Mouse (Mus musculus) stomach, embryonic 15.5 days (tissue): ENCODE data around the gene Cilp2. TPM values are rescaled to one million over a fixed set of nuclear protein-coding genes. Genes with fewer than 3 reads are reported as not detected.

Source experiments
- ATAC-seq: fragments of 200-750 bp; cut with Nextera tagmentation; 2 replicates; pipeline ENCODE4 v1.8.0; 2017; ENCODE audit warnings: low read depth, moderate number of reproducible peaks, moderate TSS enrichment; ENCODE audit not compliant: insufficient read depth, low FRiP score
- H3K27ac ChIP-seq: fragments of 300-500 bp; sonication (generic); 2 replicates; pipeline ENCODE4 v1.5.1; 2015; ENCODE audit warnings: mild to moderate bottlenecking, inconsistent platforms
- H3K27me3 ChIP-seq: fragments of 300-500 bp; sonication (generic); replicated peaks from 2 replicates; pipeline ENCODE4 v1.6.1; 2015; ENCODE audit warnings: inconsistent platforms
- H3K36me3 ChIP-seq: fragments of 300-500 bp; sonication (generic); 2 replicates; pipeline ENCODE4 v1.6.1; 2015; ENCODE audit warnings: inconsistent platforms
- H3K4me1 ChIP-seq: fragments of 300-500 bp; sonication (generic); 2 replicates; pipeline ENCODE4 v1.6.1; 2015; ENCODE audit warnings: inconsistent platforms
- H3K4me2 ChIP-seq: fragments of 300-500 bp; sonication (generic); 2 replicates; pipeline ENCODE4 v1.6.1; 2015; ENCODE audit warnings: mild to moderate bottlenecking, inconsistent platforms
- H3K4me3 ChIP-seq: fragments of 300-500 bp; sonication (generic); replicated peaks from 2 replicates; pipeline ENCODE4 v1.5.1; 2015; ENCODE audit warnings: inconsistent platforms
- H3K9ac ChIP-seq: fragments of 300-500 bp; sonication (generic); 2 replicates; pipeline ENCODE4 v1.6.1; 2015; ENCODE audit warnings: inconsistent platforms
- H3K9me3 ChIP-seq: fragments of 300-500 bp; sonication (generic); 2 replicates; pipeline ENCODE4 v1.6.1; 2016; ENCODE audit warnings: inconsistent platforms
- WGBS: fragments of 180-500 bp; shearing (Covaris S2); methylation state at CpG from one replicate; pipeline ENCODE4 v1.1.7; 2015; 5-methylcytosine and 5-hydroxymethylcytosine counted together
- polyA plus RNA-seq: library from polyadenylated mRNA; unstranded; fragments of >200 nt; fragmentation: Nextera tagmentation; extraction: Ambion mirVana; gene quantifications from 2 replicates; pipeline ENCODE4 v1.2.1, GENCODE M21; 2015

Gene Cilp2
- polyA plus RNA-seq, 1 experiment from 2014 or later = 0.83 TPM

GRCm38 (mm10) chr8:69864180-69864579 lies 23.3 kb downstream of the Cilp2 start:
- Histone ChIP-seq H3K9ac (no peak overlapping the region), H3K4me1 (no peaks in the 10 kb centered on the region), H3K27me3 (no peaks in the 10 kb centered on the region), H3K9me3 (no peaks in the 10 kb centered on the region), H3K4me2 (no peak overlapping the region), H3K27ac (no peak overlapping the region), H3K4me3 (no peak overlapping the region), H3K36me3 (no peaks in the 10 kb centered on the region)
- 70% methylated on average over 5 of the region's 5 CpGs for WGBS
- no peak for ATAC-seq

GRCm38 (mm10) chr8:69863387-69864020 lies 24.0 kb downstream of the Cilp2 start:
- Histone ChIP-seq H3K9me3 (no peaks in the 10 kb centered on the region), H3K4me1 (no peaks in the 10 kb centered on the region), H3K4me2 (no peak overlapping the region), H3K9ac (no peak overlapping the region), H3K27ac (no peak overlapping the region), H3K27me3 (no peaks in the 10 kb centered on the region), H3K36me3 (no peaks in the 10 kb centered on the region), H3K4me3 (no peak overlapping the region)
- ATAC-seq = no peak; the same call in 1 of the 2 replicates
- 70% methylated on average over 5 of the region's 5 CpGs for WGBS

GRCm38 (mm10) chr8:69861251-69861650 lies 26.2 kb downstream of the Cilp2 start:
- Histone ChIP-seq H3K36me3 (no peaks in the 10 kb centered on the region), H3K4me1 (no peaks in the 10 kb centered on the region), H3K4me2 (no peak overlapping the region), H3K27me3 (no peaks in the 10 kb centered on the region), H3K9me3 (no peaks in the 10 kb centered on the region), H3K4me3 (no peak overlapping the region), H3K27ac (no peak overlapping the region), H3K9ac (no peak overlapping the region)
- 53% methylated on average over 2 of the region's 2 CpGs for WGBS
- ATAC-seq = no peak

- no peaks in the 10 kb centered on the region for H3K4me1 ChIP-seq
- H3K36me3 ChIP-seq = no peaks in the 10 kb centered on the region
- no peak overlapping the region for H3K4me3 ChIP-seq
- no peak overlapping the region for H3K27ac ChIP-seq
- H3K4me2 ChIP-seq = no peak overlapping the region
- no peaks in the 10 kb centered on the region for H3K9me3 ChIP-seq
- no peak for ATAC-seq
- 60% methylated on average over 4 of the region's 4 CpGs for WGBS
- no peak overlapping the region for H3K9ac ChIP-seq
- H3K27me3 ChIP-seq = no peaks in the 10 kb centered on the region
Measured at GRCm38 (mm10) chr8:69860807-69861206, 26.7 kb downstream of the Cilp2 start.

GRCm38 (mm10) chr8:69853869-69854268 lies 33.6 kb downstream of the Cilp2 start:
- Histone ChIP-seq H3K4me3 (no peak overlapping the region), H3K4me2 (no peak overlapping the region), H3K27ac (no peak overlapping the region), H3K27me3 (no peaks in the 10 kb centered on the region), H3K4me1 (no peaks in the 10 kb centered on the region), H3K9ac (no peak overlapping the region), H3K36me3 (no peaks in the 10 kb centered on the region), H3K9me3 (no peaks in the 10 kb centered on the region)
- WGBS = 89% methylated on average over 10 of the region's 10 CpGs
- no peak for ATAC-seq

- no peak for ATAC-seq
- Histone ChIP-seq H3K27me3 (no peaks in the 10 kb centered on the region), H3K27ac (no peak overlapping the region), H3K4me2 (no peak overlapping the region), H3K4me1 (no peaks in the 10 kb centered on the region), H3K9me3 (no peaks in the 10 kb centered on the region), H3K9ac (no peak overlapping the region), H3K36me3 (no peaks in the 10 kb centered on the region), H3K4me3 (no peak overlapping the region)
- 75% methylated on average over 7 of the region's 7 CpGs for WGBS
Measured at GRCm38 (mm10) chr8:69850926-69851506, 36.5 kb downstream of the Cilp2 start.

GRCm38 (mm10) chr8:69849899-69850298 lies 37.6 kb downstream of the Cilp2 start:
- no peak overlapping the region for H3K9ac ChIP-seq
- no peaks in the 10 kb centered on the region for H3K36me3 ChIP-seq
- no peaks in the 10 kb centered on the region for H3K9me3 ChIP-seq
- H3K27ac ChIP-seq = no peak overlapping the region
- H3K27me3 ChIP-seq = no peaks in the 10 kb centered on the region
- no peak overlapping the region for H3K4me2 ChIP-seq
- WGBS = 42% methylated on average over 3 of the region's 3 CpGs
- no peaks in the 10 kb centered on the region for H3K4me1 ChIP-seq
- H3K4me3 ChIP-seq = no peak overlapping the region
- ATAC-seq = no peak

GRCm38 (mm10) chr8:69848951-69849350 lies 38.5 kb downstream of the Cilp2 start:
- no peaks in the 10 kb centered on the region for H3K9me3 ChIP-seq
- H3K27ac ChIP-seq = no peak overlapping the region
- no peaks in the 10 kb centered on the region for H3K4me1 ChIP-seq
- H3K27me3 ChIP-seq = no peaks in the 10 kb centered on the region
- H3K9ac ChIP-seq = no peak overlapping the region
- no peaks in the 10 kb centered on the region for H3K36me3 ChIP-seq
- no peak overlapping the region for H3K4me2 ChIP-seq
- peak; percentile 83 for ATAC-seq
- H3K4me3 ChIP-seq = no peak overlapping the region
- 72% methylated on average over 8 of the region's 8 CpGs for WGBS

GRCm38 (mm10) chr8:69847167-69848065 lies 40.1 kb downstream of the Cilp2 start:
- H3K9me3 ChIP-seq = no peaks in the 10 kb centered on the region
- no peak overlapping the region for H3K9ac ChIP-seq
- no peak overlapping the region for H3K4me2 ChIP-seq
- H3K27me3 ChIP-seq = no peaks in the 10 kb centered on the region
- H3K4me3 ChIP-seq = no peak overlapping the region
- WGBS = 65% methylated on average over 3 of the region's 3 CpGs
- no peak for ATAC-seq
- no peaks in the 10 kb centered on the region for H3K4me1 ChIP-seq
- H3K27ac ChIP-seq = no peak overlapping the region
- H3K36me3 ChIP-seq = no peaks in the 10 kb centered on the region

GRCm38 (mm10) chr8:69837057-69837682 lies 50.3 kb downstream of the Cilp2 start:
- Histone ChIP-seq H3K9ac (no peak overlapping the region), H3K4me2 (no peak overlapping the region), H3K9me3 (no peaks in the 10 kb centered on the region), H3K36me3 (no peaks in the 10 kb centered on the region), H3K27ac (no peak overlapping the region), H3K4me3 (no peak overlapping the region), H3K27me3 (no peaks in the 10 kb centered on the region), H3K4me1 (peaks cover 5% of the 10 kb centered on the region)
- WGBS = 62% methylated on average over 8 of the region's 8 CpGs
- ATAC-seq = no peak

GRCm38 (mm10) chr8:69832298-69832853 lies 55.1 kb downstream of the Cilp2 start, which contains the start of gene Pbx4:
TSS of gene Pbx4 (plus strand) at chr8:69832491.
- Histone ChIP-seq H3K9me3 (no peaks in the 10 kb centered on the region), H3K27ac (no peak within 1 kb of the TSS; the same call in 1 of the 2 replicates), H3K9ac (peak within 1 kb of the TSS; percentile 11; the same call in 1 of the 2 replicates), H3K27me3 (no peaks in the 10 kb centered on the region), H3K4me3 (peak within 1 kb of the TSS; percentile 45), H3K36me3 (no peaks in the 10 kb centered on the region), H3K4me1 (peaks cover 8% of the 10 kb centered on the region), H3K4me2 (peak within 1 kb of the TSS; percentile 91)
- ATAC-seq = peak; percentile 91
- under 1% methylated on average over 38 of the region's 38 CpGs for WGBS
